Mouse (Mus musculus): ENCODE data around the gene Runx3. TPM values are rescaled to one million over a fixed set of nuclear protein-coding genes. Genes with fewer than 3 reads are reported as not detected.

Gene Runx3
- total RNA-seq, 2 experiments from 2014 or later = 0.26 to 0.32 TPM

- intact Hi-C loops (cut with DNase I) = loop anchor here (2.0 to 5.0 kb wide), 2 partner anchors 50 to 188 kb away; no protein-coding TSS in a partner anchor
- no peak for DNase-seq
Observed at GRCm38 (mm10) chr4:135205254-135205653, 84.8 kb downstream of the Runx3 start.

GRCm38 (mm10) chr4:135205711-135206600 lies 85.5 kb downstream of the Runx3 start:
- DNase-seq = peak; percentile 88 to 92
- intact Hi-C loops (cut with DNase I) = loop anchor here (1.0 to 5.0 kb wide), 4 partner anchors 51 to 260 kb away; no protein-coding TSS in a partner anchor

GRCm38 (mm10) chr4:135209846-135210245 lies 89.4 kb downstream of the Runx3 start:
- intact Hi-C loops (cut with DNase I) = loop anchor here (5.0 kb wide), 1 partner anchor 193 kb away; no protein-coding TSS in a partner anchor
- no peak for DNase-seq

- peak; percentile 82 to 92 for DNase-seq
- intact Hi-C loops (cut with DNase I) = loop anchor here (1.0 to 2.0 kb wide), 2 partner anchors 51 to 99 kb away; no protein-coding TSS in a partner anchor
Observed at GRCm38 (mm10) chr4:135219652-135220051, 99.2 kb downstream of the Runx3 start.

- DNase-seq = no peak
- intact Hi-C loops (cut with DNase I) = loop anchor here (2.0 kb wide), 1 partner anchor 50 kb away; no protein-coding TSS in a partner anchor
Observed at GRCm38 (mm10) chr4:135220641-135221040, 100.2 kb downstream of the Runx3 start.

- no peak for DNase-seq
- intact Hi-C loops (cut with DNase I) = loop anchor here (2.0 kb wide), 1 partner anchor 49 kb away; no protein-coding TSS in a partner anchor
Observed at GRCm38 (mm10) chr4:135221632-135222407, 101.4 kb downstream of the Runx3 start.

- DNase-seq = no peak
- intact Hi-C loops (cut with DNase I) = no loop called here
Observed at GRCm38 (mm10) chr4:135223808-135224207, 103.4 kb downstream of the Runx3 start.

- intact Hi-C loops (cut with DNase I) = no loop called here
- DNase-seq = no peak
Observed at GRCm38 (mm10) chr4:135226008-135226667, 105.7 kb downstream of the Runx3 start.

Other genes with a start within 250 kb of the Runx3 start
- gene Tmem50a, start 205.6 kb upstream of the Runx3 start, total RNA-seq (2021) = 10 to 100 TPM; 80.8 to 85.0 TPM
- gene Rsrp1, start 197.1 kb upstream of the Runx3 start, total RNA-seq (2021) = 100 to 1,000 TPM; 146 to 154 TPM
- 10 to 100 TPM; 48.7 TPM for gene Syf2, start 189.8 kb upstream of the Runx3 start, total RNA-seq (2021)
- gene Clic4, start 152.2 kb downstream of the Runx3 start, total RNA-seq (2021) = 100 to 1,000 TPM; 309 to 310 TPM
- 100 to 1,000 TPM in 1 of 2 experiments, 10 to 100 TPM in 1; 94.6 to 106 TPM for gene Srrm1, start 232.7 kb downstream of the Runx3 start, total RNA-seq (2021)

All from heart, postnatal 10 days (tissue).